Mouse (Mus musculus) embryonic fibroblast, embryonic 13.5 days (primary cell): Measurements from ENCODE around the gene Rassf3.

Experiments used
- CTCF ChIP-seq: IDR thresholded peaks from 2 replicates; pipeline ENCODE4 v1.5.1; 2011; ENCODE audit warnings: mild to moderate bottlenecking, control low read depth, low read length, moderate library complexity, borderline replicate concordance; ENCODE audit not compliant: insufficient read depth
- POLR2A ChIP-seq: IDR thresholded peaks from 2 replicates; pipeline ENCODE4 v1.6.1; 2011; ENCODE audit warnings: low read depth, mild to moderate bottlenecking, control low read depth, low read length, moderate library complexity

DNA sequence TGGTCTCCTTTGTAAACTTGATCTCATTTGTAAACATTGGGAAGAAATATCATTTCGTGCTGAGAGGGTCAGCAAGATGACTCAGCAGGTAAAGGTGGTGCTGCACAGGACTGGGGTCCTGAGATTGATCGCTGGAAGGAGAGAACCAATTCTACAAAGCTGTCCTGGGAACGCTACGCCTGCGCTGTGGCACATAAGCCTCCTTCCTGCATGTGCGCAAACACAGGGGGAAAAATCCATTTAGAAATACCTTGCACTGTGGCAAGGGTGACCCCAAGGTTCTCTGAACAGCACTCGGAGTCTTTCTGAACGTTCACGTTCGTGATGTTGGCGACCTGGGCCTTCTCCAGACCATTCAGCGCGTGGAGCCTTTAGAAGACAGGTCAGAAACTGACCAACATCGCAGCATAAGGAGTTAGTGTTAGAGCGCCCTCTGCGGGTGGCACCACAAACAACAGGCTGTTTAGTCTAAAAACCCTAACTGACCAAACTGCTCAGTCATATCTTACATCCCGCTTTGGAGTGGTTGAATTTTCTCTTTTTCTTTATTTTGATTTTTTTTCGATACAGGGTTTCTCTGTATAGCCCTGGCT, 40.0 kb upstream of the Rassf3 start:
- TF ChIP-seq CTCF (peak; percentile 72; the same call in 1 of the 2 replicates), POLR2A (no peak)
